Mouse (Mus musculus) left cerebral cortex, postnatal 10 days (tissue): ENCODE measurements around the gene Trim71. TPM values are rescaled to one million over a fixed set of nuclear protein-coding genes. Genes with fewer than 3 reads are reported as not detected.
"Not testable (repeated sequence)": the region's sequence is repeated elsewhere in the genome, so short reads cannot be mapped to it uniquely, and the experiment has no call there.

Source experiments
- DNase-seq, 2 experiments: peaks; one replicate each; pipeline ENCODE4 v3.0.0; 2021 to 2022; ENCODE audit warnings: low spot score in 2 of 2, mixed read lengths in 1 of 2; ENCODE audit errors: extremely low spot score in 1 of 2
- intact Hi-C: fragments of 180-260 bp; cut with DNase I; formaldehyde crosslinking; loops from one replicate; pipeline ENCODE4 v1.15.1; 2025
- total RNA-seq, 2 experiments: library from RNA; stranded (reverse); gene quantifications; 2 replicates each; pipeline ENCODE4 v1.2.3; 2021

Gene Trim71
- total RNA-seq, 2 experiments from 2014 or later: 0.26 TPM

- no peak for DNase-seq
- intact Hi-C loops: no loop called here
These were observed 30.3 kb downstream of the Trim71 start for GRCm38 (mm10) chr9:114533848-114534247.

- intact Hi-C loops: no loop called here
- no peak for DNase-seq
These were observed 32.9 kb downstream of the Trim71 start for GRCm38 (mm10) chr9:114531276-114531675.

- DNase-seq: peak in 1 of 2 experiments; percentile 42
These were observed 35.5 kb downstream of the Trim71 start for GRCm38 (mm10) chr9:114528680-114529048.

GRCm38 (mm10) chr9:114527992-114528679 lies 36.0 kb downstream of the Trim71 start:
- peak in 1 of 2 experiments; percentile 75 for DNase-seq
- intact Hi-C loops: no loop called here

More at GRCm38 (mm10) chr9:114528680-114529048, 35.5 kb downstream of the Trim71 start:
- intact Hi-C loops: no loop called here

GRCm38 (mm10) chr9:114527085-114527484 lies 37.1 kb downstream of the Trim71 start:
- intact Hi-C loops: no loop called here

GRCm38 (mm10) chr9:114526581-114526980 lies 37.6 kb downstream of the Trim71 start:
- intact Hi-C loops: no loop called here
- DNase-seq: no peak

More at GRCm38 (mm10) chr9:114527085-114527484, 37.1 kb downstream of the Trim71 start:
- DNase-seq: peak in 1 of 2 experiments; percentile 58

GRCm38 (mm10) chr9:114525891-114526290 lies 38.3 kb downstream of the Trim71 start:
- no peak for DNase-seq
- intact Hi-C loops: no loop called here

GRCm38 (mm10) chr9:114525073-114525633 lies 39.0 kb downstream of the Trim71 start:
- DNase-seq: no peak
- intact Hi-C loops: no loop called here

GRCm38 (mm10) chr9:114522501-114522900 lies 41.7 kb downstream of the Trim71 start:
- DNase-seq: no peak
- intact Hi-C loops: no loop called here

- no peak for DNase-seq
- intact Hi-C loops: no loop called here
These were observed 42.1 kb downstream of the Trim71 start for GRCm38 (mm10) chr9:114522041-114522440.

- DNase-seq, intact Hi-C loops: not testable (repeated sequence)
These were observed 43.6 kb downstream of the Trim71 start for GRCm38 (mm10) chr9:114520529-114520928.

- intact Hi-C loops: no loop called here
These were observed 45.2 kb downstream of the Trim71 start for GRCm38 (mm10) chr9:114518812-114519477.

GRCm38 (mm10) chr9:114517924-114518497 lies 46.2 kb downstream of the Trim71 start:
- intact Hi-C loops: no loop called here

More at GRCm38 (mm10) chr9:114518812-114519477, 45.2 kb downstream of the Trim71 start:
- no peak for DNase-seq

GRCm38 (mm10) chr9:114515364-114515763 lies 48.8 kb downstream of the Trim71 start, which contains the start of gene C130032M10Rik:
Gene C130032M10Rik, plus strand, starts transcription at chr9:114515697.
- intact Hi-C loops: no loop called here
- no peak for DNase-seq

More at GRCm38 (mm10) chr9:114517924-114518497, 46.2 kb downstream of the Trim71 start:
- DNase-seq: no peak

GRCm38 (mm10) chr9:114512831-114513230 lies 51.3 kb downstream of the Trim71 start:
- no peak for DNase-seq
- intact Hi-C loops: no loop called here

- DNase-seq: no peak
- intact Hi-C loops: no loop called here
These were observed 54.4 kb downstream of the Trim71 start for GRCm38 (mm10) chr9:114509785-114510184.

- DNase-seq: no peak
- intact Hi-C loops: no loop called here
These were observed 56.7 kb downstream of the Trim71 start for GRCm38 (mm10) chr9:114507421-114507820.

GRCm38 (mm10) chr9:114506564-114506963 lies 57.6 kb downstream of the Trim71 start:
- DNase-seq: no peak
- intact Hi-C loops: no loop called here

GRCm38 (mm10) chr9:114504816-114505215 lies 59.4 kb downstream of the Trim71 start, which contains the start of gene Ccr4:
Gene Ccr4, minus strand, starts transcription at chr9:114504916.
- intact Hi-C loops: no loop called here
- no peak for DNase-seq
